Mouse (Mus musculus): Measurements from ENCODE around the gene Pkd1l1.

Gene Pkd1l1

GRCm38 (mm10) chr11:8973166-8973565 is at the start of gene Pkd1l1:
TSS of gene Pkd1l1 (minus strand) at chr11:8973266.
- no peak for DNase-seq (ENCODE audit: low read depth, low spot score)

- DNase-seq (ENCODE audit: low read depth, low spot score): no peak
Observed at GRCm38 (mm10) chr11:9020207-9020606, 47.1 kb upstream of the Pkd1l1 start.

GRCm38 (mm10) chr11:9018491-9019267 is 45.6 kb upstream of the Pkd1l1 start:
- no peak for DNase-seq (ENCODE audit: low read depth, low spot score)

- no peak for DNase-seq (ENCODE audit: low read depth, low spot score)
Observed at GRCm38 (mm10) chr11:9014740-9015139, 41.7 kb upstream of the Pkd1l1 start.

GRCm38 (mm10) chr11:9011348-9011747 is 38.3 kb upstream of the Pkd1l1 start:
- no peak for DNase-seq (ENCODE audit: low read depth, low spot score)

GRCm38 (mm10) chr11:9010853-9011339 is 37.8 kb upstream of the Pkd1l1 start, which contains the start of gene Hus1:
TSS of gene Hus1 (minus strand) at chr11:9011191.
- peak; percentile 91 for DNase-seq (ENCODE audit: low read depth, low spot score)

GRCm38 (mm10) chr11:9010416-9010815 is 37.4 kb upstream of the Pkd1l1 start:
- no peak for DNase-seq (ENCODE audit: low read depth, low spot score)

- DNase-seq (ENCODE audit: low read depth, low spot score): no peak
Observed at GRCm38 (mm10) chr11:9008761-9009160, 35.7 kb upstream of the Pkd1l1 start.

- no peak for DNase-seq (ENCODE audit: low read depth, low spot score)
Observed at GRCm38 (mm10) chr11:8988084-8988483, 15.0 kb upstream of the Pkd1l1 start.

- no peak for DNase-seq (ENCODE audit: low read depth, low spot score)
Observed at GRCm38 (mm10) chr11:8986058-8986457, 13.0 kb upstream of the Pkd1l1 start.

- DNase-seq (ENCODE audit: low read depth, low spot score): peak; percentile 74
Observed at GRCm38 (mm10) chr11:8983237-8983861, 10.3 kb upstream of the Pkd1l1 start.

- no peak for DNase-seq (ENCODE audit: low read depth, low spot score)
Observed at GRCm38 (mm10) chr11:8978154-8978553, 5.1 kb upstream of the Pkd1l1 start.

- DNase-seq (ENCODE audit: low read depth, low spot score): no peak
Observed at GRCm38 (mm10) chr11:8972093-8972492, 973 bp downstream of the Pkd1l1 start.

GRCm38 (mm10) chr11:8970509-8970908 is 2.6 kb downstream of the Pkd1l1 start:
- DNase-seq (ENCODE audit: low read depth, low spot score): no peak

- DNase-seq (ENCODE audit: low read depth, low spot score): no peak
Observed at GRCm38 (mm10) chr11:8968094-8968493, 5.0 kb downstream of the Pkd1l1 start.

- no peak for DNase-seq (ENCODE audit: low read depth, low spot score)
Observed at GRCm38 (mm10) chr11:8958572-8958971, 14.5 kb downstream of the Pkd1l1 start.

- no peak for DNase-seq (ENCODE audit: low read depth, low spot score)
Observed at GRCm38 (mm10) chr11:8958108-8958507, 15.0 kb downstream of the Pkd1l1 start.

GRCm38 (mm10) chr11:8957023-8957422 is 16.0 kb downstream of the Pkd1l1 start:
- peak; percentile 39 for DNase-seq (ENCODE audit: low read depth, low spot score)

GRCm38 (mm10) chr11:8955678-8956077 is 17.4 kb downstream of the Pkd1l1 start:
- peak; percentile 44 for DNase-seq (ENCODE audit: low read depth, low spot score)

- no peak for DNase-seq (ENCODE audit: low read depth, low spot score)
Observed at GRCm38 (mm10) chr11:8949765-8950430, 23.2 kb downstream of the Pkd1l1 start.

- no peak for DNase-seq (ENCODE audit: low read depth, low spot score)
Observed at GRCm38 (mm10) chr11:8948871-8949270, 24.2 kb downstream of the Pkd1l1 start.

GRCm38 (mm10) chr11:8944114-8944513 is 29.0 kb downstream of the Pkd1l1 start:
- DNase-seq (ENCODE audit: low read depth, low spot score): no peak
